Mouse (Mus musculus) embryonic stem cell, embryonic (primary cell): ENCODE measurements at regions not wholly inside any gene's neighbourhood (a gene's known extent, or its start where the extent isn't known, plus 50 kb on each side); places are given as distances from the start of the nearest gene placed in this dataset.
"Not testable (repeated sequence)": the region's sequence is repeated elsewhere in the genome, so short reads cannot be mapped to it uniquely, and the experiment has no call there.

Experiments
- CTCF ChIA-PET, 4 experiments: fragments of 300-600 bp in 2 of 4; fragments of 350-600 bp in 2 of 4; sonication (Branson Sonifier 250); formaldehyde crosslinking; loops; one replicate each; lab custom pipeline; 2022; ENCODE audit warnings: inconsistent platforms in 2 of 4; lab: Charles Lee
- POLR2A ChIA-PET, 4 experiments: fragments of 300-600 bp in 2 of 4; fragments of 350-600 bp in 2 of 4; sonication (Branson Sonifier 250); formaldehyde crosslinking; loops; one replicate each; lab custom pipeline; 2022; ENCODE audit warnings: antibody characterized with exemption in 4 of 4, inconsistent platforms in 1 of 4; lab: Charles Lee

DNA sequence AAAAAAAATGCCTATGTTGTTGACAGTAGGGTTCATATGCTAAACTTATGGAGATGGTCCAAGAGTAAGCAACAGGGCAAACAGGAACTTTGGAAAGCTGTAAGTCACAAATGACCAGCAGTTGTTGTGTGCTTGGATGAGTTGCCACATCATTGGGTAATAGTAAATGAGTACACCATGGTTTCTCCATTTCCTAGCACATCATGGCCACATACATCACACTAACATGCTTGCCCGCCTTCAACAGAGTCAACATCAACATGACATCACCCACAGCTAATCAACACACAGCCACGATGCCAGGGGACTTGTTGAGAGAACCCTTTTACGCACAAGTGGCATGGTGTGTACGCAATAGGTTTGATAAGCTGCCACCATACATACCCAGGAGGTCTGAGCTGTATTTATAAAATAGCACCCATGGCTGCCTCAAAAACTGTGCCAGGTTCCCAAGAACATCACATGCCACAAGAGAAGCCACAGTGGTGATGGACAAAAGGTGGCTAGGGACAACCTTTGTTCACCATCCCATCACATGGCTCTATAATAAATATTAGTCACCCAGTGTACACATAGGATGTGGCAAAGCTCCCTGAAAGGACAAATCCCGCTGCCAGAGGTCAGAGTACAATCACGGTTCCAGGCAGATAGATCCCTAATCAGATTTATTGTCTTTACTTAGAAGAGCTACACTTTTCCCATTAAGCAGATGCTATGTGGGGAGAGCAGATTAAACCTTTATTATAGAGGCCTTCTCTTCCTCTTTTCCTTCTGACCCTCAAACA is 179.5 kb upstream of the Tsc22d2 start:
- ChIA-PET CTCF (interaction anchor here in 1 of 4 experiments (1.0 kb wide), 1 partner anchor 76 kb away, joined by 3 read pairs; no protein-coding TSS in a partner anchor), POLR2A (interaction anchor here in 1 of 4 experiments (0.7 kb wide), 1 partner anchor 893 kb away, joined by 3 read pairs; no protein-coding TSS in a partner anchor)

DNA sequence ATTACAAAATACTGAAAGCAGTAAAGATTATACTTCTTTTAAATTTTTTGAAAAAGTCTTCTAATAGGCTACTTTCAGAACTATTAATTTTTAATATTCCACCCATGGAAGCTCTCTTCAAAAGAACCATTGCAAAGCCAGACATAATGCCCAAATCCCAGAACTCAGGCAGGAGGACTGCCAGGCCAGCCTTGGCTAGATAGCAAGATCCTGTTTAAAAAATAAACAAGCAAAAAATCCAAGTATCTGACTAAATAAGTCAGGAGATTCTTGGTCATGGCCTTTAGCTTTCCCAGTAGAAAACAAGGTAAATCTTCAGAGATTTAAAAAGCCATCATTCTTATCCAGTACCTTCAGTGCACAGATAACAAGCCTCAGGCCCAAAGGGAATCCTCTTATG is 176.4 kb upstream of the Tsc22d2 start:
- CTCF ChIA-PET: no interaction called here
- POLR2A ChIA-PET: interaction anchor here in 1 of 4 experiments (1.5 kb wide), 1 partner anchor 662 kb away, joined by 3 read pairs; the partner anchor contains the start of gene Wwtr1

- POLR2A ChIA-PET: no interaction called here
These were observed 173.7 kb upstream of the Tsc22d2 start for GRCm38 (mm10) chr3:58240775-58241174.

DNA sequence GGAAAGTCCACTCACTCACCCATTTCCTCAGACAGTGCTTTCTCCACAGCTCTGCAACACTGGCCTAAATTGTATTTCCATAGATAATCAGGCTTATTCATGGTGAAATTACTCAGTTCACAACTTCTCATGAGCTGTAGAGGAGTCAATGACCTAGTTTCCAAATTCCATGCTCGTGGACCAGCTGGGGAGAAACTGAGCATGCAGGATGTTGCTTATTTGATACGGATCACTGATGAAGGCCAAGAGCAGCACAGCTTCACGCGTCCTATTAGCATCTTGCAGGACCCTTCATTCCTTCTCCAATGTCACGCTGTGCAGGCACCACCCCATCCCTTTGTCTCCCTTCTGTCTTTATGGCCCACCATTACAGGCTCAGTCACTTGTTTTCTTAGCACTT is 169.2 kb upstream of the Tsc22d2 start:
- POLR2A ChIA-PET: no interaction called here
- CTCF ChIA-PET: interaction anchor here in 1 of 4 experiments (0.6 kb wide), 1 partner anchor 314 kb away, joined by 4 read pairs; no protein-coding TSS in a partner anchor

More at GRCm38 (mm10) chr3:58240775-58241174, 173.7 kb upstream of the Tsc22d2 start:
- CTCF ChIA-PET: interaction anchor here in 2 of 4 experiments (0.6 to 1.0 kb wide), 2 partner anchors 81 to 585 kb away, joined by 3 read pairs; no protein-coding TSS in a partner anchor

DNA sequence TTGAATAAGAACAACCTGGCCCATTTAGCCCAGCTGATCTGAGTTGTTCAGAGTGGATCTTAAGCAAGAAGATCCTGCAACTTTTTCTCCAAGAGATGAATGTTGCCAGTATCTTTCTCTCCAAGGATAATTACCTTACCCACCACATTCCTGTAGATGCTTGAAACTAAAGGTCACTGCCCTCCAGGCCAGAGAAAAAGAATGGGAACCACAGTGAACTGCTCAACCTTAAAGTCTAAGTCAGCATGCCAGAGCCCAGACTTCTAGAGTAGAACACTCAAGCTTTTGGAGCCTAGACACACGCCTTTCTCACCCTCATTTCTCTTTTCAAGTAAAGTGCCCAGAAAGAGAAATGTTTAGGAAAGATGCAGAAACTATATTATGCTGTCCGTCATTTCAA is 166.5 kb upstream of the Tsc22d2 start:
- ChIA-PET CTCF (no interaction called here), POLR2A (no interaction called here)

DNA sequence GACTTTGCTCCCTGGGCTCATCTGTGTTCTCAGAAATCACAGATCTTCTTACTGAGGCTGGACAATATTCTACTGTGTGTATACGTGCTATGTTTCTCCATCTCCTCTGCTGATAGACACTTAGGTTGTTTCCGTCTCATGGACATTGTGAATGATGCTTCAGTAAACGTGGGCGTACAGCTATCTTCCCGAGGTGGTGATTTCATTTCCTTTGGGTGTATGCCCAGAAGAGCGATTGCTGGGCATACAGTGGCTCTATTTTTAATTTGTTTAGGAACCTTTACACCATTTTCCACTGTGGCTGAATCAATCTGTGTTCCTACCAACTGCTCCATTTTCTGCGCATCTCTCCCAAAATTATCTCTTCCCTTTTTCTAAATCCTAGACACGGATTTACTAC is 160.6 kb upstream of the Tsc22d2 start:
- POLR2A ChIA-PET: no interaction called here
- CTCF ChIA-PET: no interaction called here

- POLR2A ChIA-PET: no interaction called here
- CTCF ChIA-PET: no interaction called here
These were observed 146.7 kb upstream of the Tsc22d2 start for GRCm38 (mm10) chr3:58267606-58268325.

DNA sequence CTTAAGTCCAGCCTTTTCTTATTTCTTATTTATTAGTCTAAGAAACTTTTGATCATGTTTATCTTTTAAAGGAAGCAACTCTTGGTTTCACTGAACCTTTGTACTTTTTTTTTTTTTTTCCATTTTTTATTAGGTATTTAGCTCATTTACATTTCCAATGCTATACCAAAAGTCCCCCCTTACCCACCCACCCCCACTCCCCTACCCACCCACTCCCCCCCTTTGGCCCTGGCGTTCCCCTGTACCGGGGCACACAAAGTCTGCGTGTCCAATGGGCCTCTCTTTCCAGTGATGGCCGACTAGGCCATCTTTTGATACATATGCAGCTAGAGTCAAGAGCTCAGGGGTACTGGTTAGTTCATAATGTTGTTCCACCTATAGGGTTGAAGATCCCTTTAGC is 143.1 kb upstream of the Tsc22d2 start:
- POLR2A ChIA-PET: interaction anchor here in 1 of 4 experiments (0.7 kb wide), 1 partner anchor 607 kb away, joined by 6 read pairs; no protein-coding TSS in a partner anchor
- CTCF ChIA-PET: not testable (repeated sequence)

GRCm38 (mm10) chr3:58281291-58281690 is 133.2 kb upstream of the Tsc22d2 start:
- POLR2A ChIA-PET: interaction anchor here in 1 of 4 experiments (0.6 kb wide), 1 partner anchor 23 kb away, joined by 3 read pairs; no protein-coding TSS in a partner anchor
- CTCF ChIA-PET: no interaction called here

GRCm38 (mm10) chr3:58284371-58284770 is 130.1 kb upstream of the Tsc22d2 start:
- CTCF ChIA-PET, POLR2A ChIA-PET: not testable (repeated sequence)

DNA sequence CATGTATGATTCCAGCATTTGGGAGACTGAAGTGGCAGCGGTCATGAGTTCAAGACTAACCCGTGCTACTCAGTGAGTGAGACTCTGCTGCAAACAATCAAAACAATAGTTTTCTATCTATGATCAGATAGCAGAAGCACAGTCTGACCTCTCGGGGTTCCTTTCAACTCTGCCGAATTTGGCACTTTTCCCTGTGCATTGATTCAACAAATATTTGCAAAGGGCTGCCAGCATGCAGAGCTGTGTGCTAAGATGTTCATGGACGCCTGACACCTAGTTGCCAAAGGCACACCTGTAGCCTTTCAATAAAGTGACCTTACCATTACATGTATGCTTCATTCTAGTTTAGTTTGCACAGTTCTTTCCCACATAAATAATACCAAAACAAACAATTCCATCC is 118.7 kb upstream of the Tsc22d2 start:
- CTCF ChIA-PET: no interaction called here
- POLR2A ChIA-PET: no interaction called here

DNA sequence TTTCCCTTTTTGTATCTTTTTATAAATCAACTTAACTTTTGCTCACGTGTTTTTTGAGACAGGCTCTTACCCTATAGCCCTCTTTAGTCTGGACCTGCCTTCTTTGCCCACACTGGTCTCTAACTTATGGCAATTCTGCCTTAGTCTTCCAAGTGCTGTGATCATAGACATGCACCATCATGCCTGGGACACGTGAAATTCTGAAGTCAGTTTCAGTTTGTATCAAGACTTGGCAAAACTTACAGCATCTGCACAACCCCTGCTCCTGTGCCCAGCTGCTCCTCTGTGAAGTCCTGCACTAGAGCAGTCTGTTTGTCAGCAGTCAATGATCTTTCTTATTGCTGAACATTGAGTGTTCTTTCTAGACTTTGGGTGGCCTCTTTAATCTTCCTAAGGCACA is 114.3 kb upstream of the Tsc22d2 start:
- ChIA-PET POLR2A (no interaction called here), CTCF (no interaction called here)

- ChIA-PET CTCF (no interaction called here), POLR2A (no interaction called here)
These were observed 113.6 kb upstream of the Tsc22d2 start for GRCm38 (mm10) chr3:58300801-58301485.

GRCm38 (mm10) chr3:58302322-58302721 is 112.2 kb upstream of the Tsc22d2 start:
- POLR2A ChIA-PET: no interaction called here
- CTCF ChIA-PET: no interaction called here

DNA sequence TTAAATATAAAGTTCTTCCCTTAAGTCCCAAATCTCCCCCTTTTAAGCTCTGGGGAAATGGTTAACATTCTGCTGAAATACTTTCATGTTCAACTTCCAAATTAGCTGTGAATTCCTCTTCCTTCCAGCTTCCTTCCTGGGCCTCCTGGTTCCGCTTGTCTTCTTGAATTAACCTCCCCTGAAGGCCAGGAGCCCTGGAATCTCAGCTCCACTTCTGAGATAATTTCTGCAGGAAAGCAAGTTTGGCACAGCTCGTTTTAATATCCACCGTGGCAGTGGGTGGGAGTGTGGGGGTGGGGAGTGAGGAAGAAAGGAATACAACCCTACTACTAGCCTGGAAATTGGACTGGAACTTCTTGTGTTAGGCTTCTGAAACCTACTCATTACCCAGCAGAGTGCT is 110.8 kb upstream of the Tsc22d2 start:
- POLR2A ChIA-PET: no interaction called here
- CTCF ChIA-PET: interaction anchor here in 1 of 4 experiments (0.6 kb wide), 1 partner anchor 353 kb away, joined by 3 read pairs; no protein-coding TSS in a partner anchor

DNA sequence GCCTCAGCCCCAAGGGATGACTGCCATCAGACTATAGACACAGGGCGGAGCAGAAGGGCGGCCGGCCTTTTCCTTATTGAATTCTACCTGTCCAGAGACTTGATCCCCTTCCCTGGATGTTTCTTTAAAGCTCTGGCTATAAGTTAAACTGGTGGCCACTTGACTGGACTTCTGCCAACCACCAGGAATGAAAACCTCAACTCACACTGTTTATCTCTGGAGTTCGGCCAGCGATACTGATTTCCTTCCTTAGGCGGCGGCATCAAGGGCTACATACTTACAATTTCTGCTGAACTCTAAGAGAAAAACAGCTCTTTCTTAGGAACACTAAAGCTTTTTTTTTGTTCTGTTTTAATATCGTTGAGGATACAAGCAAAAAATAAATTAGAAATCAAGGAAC is 104.9 kb upstream of the Tsc22d2 start:
- ChIA-PET CTCF (no interaction called here), POLR2A (no interaction called here)

DNA sequence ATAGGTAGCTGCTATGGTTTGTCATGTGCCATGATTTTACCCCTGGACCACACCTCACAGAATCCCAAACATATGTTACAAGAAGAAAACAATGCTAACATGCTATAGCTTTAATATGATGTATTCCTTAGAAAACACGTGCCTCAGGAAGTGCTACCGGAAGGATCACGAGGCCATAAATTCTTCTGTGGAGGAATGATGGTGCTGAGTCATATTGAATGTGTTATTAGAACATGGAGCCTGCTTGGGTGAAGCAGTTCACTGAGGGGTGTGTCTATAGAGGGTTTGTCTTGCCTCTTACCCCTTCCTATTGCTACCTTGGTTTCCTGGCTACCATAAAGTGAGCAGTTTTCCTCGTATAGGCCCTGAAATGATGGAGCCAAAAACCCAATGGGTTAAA is 104.1 kb upstream of the Tsc22d2 start:
- ChIA-PET POLR2A (no interaction called here), CTCF (no interaction called here)

DNA sequence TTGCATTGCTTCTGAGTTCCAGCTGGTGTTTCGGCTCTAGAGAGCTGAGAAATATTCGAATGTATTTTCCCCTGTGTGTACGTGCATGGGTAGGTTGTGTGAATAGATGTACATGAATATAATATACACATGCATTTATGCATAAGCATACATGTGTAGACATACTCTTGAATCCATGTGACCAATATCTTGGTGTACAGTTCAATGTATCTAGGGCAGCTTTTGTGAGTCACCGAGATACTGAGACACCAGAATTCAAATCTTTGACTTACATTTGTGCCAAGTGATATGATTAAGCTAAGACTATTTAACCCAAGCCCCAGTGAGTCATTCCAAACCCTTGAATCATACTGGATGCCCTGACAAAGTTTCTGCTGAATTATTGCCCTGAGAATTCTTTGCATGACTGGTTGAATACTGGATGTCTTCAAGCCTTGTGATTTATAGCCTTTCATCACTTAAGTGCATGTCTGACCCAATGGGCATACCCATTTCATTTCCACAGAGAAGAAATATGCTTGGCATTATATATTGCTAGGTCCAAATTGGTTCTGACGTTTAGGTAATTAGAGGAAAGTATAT is 103.3 kb upstream of the Tsc22d2 start:
- CTCF ChIA-PET: no interaction called here
- POLR2A ChIA-PET: no interaction called here

DNA sequence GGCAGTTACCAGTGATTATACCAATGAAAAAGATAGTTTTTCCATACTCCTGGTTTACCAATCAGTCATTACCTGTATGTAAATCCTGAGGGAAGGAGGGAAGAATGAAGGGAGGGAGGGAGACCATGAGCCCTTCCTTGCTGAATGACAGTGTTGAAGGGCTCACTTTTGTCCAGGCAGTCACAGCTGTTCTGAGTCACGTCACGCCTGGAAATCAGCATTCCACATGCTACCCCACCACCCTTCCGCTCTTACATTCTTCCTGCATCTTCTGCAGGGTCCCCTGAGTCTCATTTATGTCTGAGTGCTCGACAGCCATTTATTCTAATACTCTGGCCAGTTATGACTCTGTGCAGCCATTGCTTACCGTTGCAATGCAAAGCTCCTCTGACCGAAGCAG is 101.9 kb upstream of the Tsc22d2 start:
- ChIA-PET CTCF (no interaction called here), POLR2A (no interaction called here)
